Mouse (Mus musculus): ENCODE data around the gene Ciao2b. TPM values are rescaled to one million over a fixed set of nuclear protein-coding genes. Genes with fewer than 3 reads are reported as not detected.
"Not testable (repeated sequence)": the region's sequence is repeated elsewhere in the genome, so short reads cannot be mapped to it uniquely, and the experiment has no call there.

Gene Ciao2b
- 21.4 and 40.5 TPM in 2 replicates for total RNA-seq (2014; fragmentation: Nextera tagmentation)
- total RNA-seq (2017), result 14.8 and 24.8 TPM in 2 replicates

DNA sequence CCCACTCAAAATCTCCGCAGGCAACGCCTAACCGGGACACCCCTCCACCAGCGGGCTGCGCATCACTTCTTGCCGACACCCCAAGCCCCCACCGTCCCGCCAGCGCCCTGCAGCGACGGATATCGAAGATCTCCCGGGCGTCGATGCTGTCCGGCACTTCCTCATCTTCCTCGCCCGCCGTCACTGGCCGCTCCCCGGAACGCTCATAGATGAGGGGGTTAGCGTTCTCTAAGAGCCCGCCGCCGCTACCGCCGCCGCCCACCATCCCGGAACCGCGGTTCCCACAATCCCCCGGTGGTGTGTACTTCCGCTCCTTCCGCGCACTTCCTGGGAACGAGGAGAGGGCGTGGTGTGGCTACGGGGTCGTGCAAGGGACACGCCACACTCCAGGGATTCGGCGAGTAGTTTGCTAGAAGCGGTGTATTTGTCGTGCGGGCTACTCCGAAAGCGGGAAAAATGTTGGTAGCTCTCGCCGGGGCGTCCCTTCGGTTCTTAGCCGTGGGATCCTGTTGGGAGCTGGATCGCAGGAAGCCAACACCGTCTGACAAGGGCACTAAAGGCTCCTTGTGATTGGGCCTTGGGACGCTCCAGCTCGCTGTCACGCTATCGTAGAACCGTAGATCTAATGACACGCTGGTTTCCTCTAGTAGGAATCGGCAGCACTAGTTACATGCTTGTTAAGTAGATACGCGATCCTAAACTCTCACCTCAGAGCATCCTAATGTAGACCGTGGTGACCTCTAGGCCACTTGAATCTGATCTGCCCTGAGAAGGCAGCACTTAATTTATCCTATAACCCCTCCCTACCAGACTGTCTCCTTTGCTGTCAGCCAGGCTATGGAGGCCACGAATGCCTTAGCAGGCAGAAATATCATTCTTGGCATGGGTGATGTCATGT lies at the start of gene Ciao2b:
TSS of gene Ciao2b (minus strand) at position 540 of the 898 bp plus-strand sequence.
- peak; percentile 95 for ATAC-seq (replicated peaks; ENCODE audit: poor library complexity, severe bottlenecking)

DNA sequence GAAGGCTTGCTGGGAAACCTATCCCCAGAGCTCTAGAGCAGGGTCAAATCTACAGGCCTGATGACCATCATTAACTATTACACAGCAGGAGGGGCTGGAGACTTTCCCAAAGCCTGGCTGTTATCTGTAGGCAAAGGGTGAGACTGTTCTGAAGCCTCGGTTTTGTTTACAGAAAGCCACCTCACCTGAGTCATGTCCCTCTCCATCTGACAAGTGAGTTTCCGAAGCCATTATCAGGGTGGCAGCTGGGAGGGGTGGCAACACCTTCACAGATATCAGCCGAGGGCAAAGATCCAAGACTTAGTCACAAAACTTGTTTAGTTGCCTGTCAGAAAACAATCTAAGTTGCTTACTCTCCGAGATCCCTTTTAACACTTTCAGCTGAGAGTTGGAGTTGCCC lies 46.7 kb upstream of the Ciao2b start:
- ATAC-seq (replicated peaks; ENCODE audit: poor library complexity, severe bottlenecking), result no peak

DNA sequence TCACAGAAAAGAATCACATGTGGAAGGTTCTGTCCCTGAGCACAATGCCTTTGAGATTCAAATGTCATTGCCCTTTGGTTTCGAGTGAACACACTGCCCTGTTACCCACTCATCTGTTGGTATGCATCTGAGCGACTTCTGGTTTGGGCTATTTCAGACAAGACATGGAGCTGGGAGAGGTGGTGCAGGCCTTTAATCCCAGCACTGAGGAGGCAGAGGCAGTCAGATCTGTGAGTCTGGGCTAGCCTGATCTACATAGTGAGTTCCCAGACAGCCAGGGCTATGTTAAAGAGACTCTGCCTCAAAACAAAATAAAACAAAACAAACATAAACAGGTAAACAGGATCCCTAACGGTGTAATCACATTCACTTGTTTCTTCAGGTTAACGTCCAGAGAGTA lies 13.8 kb upstream of the Ciao2b start:
- no peak for ATAC-seq (replicated peaks; ENCODE audit: poor library complexity, severe bottlenecking)

DNA sequence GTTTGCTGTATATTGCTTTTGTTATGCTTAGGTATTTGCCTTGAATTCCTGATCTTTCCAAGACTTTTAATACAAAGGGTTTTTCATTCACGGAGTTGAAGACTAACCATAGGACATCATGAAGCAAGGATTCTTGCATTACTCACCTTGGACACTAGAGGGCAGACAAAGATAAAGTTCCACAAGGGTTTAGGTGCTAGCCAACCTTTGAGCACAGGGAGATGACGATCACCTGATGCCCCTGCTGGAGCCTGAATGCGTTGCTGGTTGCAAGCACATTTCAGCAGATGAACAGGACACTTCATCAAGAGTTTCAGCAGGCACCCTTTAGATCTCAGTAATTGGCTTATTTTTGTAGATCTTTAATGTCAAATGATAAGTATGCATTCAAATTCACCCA lies 13.2 kb upstream of the Ciao2b start:
- peak; percentile 100 for ATAC-seq (replicated peaks; ENCODE audit: poor library complexity, severe bottlenecking)

DNA sequence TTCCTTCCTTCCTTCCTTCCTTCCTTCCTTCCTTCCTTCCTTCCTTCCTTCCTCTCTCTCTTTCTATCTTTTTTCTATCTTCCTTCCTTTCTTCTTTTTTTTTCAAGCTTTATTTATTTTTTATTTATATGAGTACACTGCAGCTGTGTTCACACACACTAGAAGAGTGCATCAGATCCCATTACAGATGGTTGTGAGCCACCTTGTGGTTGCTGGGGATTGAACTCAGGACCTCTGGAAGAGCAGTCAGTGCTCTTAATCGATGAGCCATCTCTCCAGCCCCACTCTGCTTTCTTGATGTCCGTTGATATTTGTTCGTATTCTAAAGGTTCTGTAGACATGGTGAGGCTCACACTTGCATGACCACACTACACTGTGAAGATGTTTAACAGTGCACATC lies 2.4 kb upstream of the Ciao2b start:
- not testable (repeated sequence) for ATAC-seq (replicated peaks; ENCODE audit: poor library complexity, severe bottlenecking)

DNA sequence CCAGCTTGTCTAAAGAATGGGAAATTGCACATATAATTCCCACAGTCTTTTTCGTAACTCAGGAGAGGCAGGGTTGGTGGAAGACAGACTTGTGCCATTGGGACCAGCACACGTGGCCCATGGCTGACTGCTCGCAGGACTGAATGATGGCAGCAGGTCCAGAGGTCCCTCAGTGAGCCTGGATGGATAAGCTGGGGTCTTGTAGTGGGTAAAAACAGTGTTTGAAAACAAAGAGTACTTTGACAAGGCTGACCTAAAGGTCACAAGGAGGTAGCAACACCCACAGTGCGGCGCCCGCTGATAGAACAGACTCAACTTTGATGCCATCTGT lies 524 bp upstream of the Ciao2b start:
- ATAC-seq (replicated peaks; ENCODE audit: poor library complexity, severe bottlenecking), result no peak

DNA sequence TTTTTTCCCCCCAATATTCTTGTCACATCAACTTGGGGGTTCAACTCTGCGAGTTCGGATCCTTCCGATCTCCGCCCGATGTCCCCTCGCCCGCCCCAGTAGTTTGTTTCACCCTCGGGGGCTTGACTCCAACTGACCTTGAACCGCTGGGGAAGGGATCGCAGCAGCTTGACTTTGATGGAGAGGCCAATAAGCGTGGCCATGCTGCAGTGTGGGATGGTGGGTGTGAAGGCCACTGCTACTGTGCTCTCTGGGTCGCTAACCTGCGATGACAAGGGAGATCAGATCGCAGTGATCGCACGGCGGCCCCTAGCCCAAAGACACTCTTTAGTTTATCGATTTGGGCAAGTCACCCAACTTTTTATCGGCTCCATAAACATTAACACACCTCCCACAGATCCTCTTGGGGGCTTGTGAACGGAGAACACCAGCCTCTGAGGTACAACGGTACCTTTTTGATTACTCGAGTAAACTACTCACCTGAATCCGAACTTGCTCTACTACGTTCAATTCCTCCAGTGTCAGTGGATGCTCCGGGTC lies 864 bp downstream of the Ciao2b start:
- no peak for ATAC-seq (replicated peaks; ENCODE audit: poor library complexity, severe bottlenecking)

DNA sequence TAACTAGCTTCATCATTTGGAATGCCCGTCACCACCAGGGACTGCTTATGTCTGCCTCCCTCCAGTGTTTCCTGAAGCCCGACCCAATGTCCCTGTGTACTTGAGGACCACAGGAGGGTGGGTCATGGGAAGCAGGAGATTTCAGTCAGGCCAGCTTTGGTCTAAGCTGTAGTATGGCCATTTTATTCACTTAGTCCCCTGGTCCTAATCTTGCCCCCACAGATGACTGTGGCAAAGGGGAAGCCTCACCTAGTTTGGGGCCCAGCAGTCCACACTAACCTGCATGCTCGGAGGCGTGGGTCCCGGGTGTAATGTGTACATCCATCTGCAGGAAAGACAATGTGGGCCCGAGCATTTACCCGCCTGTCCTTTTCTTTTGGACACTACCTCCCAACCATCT lies 1.5 kb downstream of the Ciao2b start:
- ATAC-seq (replicated peaks; ENCODE audit: poor library complexity, severe bottlenecking), result no peak

DNA sequence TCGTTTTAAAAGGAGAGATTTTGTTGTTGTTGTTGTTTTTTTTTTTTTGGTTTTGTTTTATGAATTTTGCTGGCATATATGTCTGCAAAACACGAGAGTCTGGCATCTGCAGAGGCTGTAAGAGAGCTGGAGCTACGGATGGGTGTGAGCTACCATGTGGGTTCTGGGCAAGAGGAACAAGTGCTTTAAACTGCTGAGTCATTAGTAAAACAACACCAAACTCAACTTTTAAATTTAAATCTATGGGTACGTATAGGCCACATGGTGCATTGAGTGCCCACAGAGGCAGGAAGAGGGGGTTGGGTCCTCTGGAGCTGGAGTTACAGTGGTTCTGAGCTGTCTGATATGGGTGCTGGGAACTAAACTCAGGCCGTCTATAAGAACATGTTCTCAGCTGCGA lies 3.8 kb downstream of the Ciao2b start:
- no peak for ATAC-seq (replicated peaks; ENCODE audit: poor library complexity, severe bottlenecking)

DNA sequence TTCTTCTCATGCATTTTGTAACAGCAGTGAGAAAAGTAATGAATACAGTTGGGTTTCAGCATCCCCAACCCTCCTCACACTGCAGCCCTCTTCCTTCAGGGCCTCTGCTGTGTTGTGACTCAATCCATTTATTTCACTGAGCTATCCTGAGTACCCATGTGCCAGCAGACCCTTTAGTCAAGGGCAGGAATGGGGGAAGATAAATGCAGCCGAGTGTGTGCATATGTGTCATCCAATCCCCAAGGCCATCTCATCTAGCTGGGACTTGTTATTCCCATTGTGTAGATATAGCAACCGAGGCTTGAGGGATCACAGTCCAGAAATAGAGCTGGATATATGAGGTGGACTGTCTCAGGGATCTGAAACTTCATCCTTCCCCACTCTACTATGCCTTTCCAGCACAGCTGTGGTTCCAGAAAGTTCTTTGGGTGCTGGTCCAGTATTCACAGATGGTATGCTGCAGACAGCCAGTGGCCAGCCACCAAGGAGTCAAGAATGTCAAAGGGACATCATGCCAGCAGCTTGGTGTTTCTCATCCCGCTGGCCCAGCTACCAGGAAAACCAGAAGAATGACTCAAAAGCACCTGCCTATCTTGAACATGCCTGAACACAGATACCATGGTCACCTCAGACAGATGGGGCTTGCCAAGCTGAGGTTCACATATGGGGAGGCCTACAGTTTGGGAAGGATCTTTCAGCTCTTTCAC lies 6.6 kb downstream of the Ciao2b start:
- ATAC-seq (replicated peaks; ENCODE audit: poor library complexity, severe bottlenecking), result no peak

DNA sequence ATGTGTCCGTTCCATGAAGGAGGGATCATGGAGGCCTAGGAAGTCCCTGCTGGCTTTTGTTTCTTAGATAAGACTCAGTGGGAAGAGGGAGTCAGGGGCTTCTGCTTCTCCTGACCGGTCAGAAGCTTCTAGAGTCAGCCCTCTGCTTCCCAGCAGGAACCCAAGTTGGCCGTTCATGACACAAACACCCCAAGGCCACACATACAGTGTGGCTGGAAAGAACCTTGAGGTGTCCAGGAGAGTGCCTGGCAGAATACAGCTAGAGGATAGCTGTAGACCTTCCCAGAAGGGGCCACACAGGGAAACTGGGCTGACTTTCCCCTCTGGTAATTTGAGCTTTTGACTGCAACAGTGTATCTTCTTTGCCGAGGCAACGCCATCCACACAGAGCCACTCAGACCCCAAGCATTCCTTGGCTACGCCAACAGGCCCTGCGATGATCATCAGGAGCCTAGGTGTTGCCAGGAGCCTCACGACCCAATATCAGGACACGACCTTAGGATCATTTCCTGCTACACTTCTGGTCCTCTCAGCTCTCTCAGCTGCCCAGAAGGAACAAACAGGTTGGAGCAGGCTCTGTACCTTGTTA lies 8.5 kb downstream of the Ciao2b start:
- no peak for ATAC-seq (replicated peaks; ENCODE audit: poor library complexity, severe bottlenecking)

DNA sequence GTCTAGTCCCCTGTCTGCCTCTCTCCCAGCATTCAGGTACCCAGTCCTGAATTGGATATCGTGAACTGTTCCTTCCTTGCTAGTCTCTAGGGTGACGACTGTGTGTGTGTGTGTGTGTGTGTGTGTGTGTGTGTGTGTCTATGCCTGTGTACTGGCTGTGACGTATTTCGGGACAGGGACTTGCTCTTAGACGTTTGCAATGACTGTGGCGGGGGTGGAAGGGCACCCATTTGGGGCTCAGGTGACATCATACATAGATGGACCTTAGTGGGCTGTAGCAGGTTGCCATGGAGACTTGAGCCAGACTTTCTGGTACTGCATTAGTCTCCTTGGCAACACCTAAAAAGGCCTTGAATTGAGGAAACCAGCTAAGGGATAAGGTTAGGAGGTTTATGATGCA lies 9.3 kb downstream of the Ciao2b start:
- ATAC-seq (replicated peaks; ENCODE audit: poor library complexity, severe bottlenecking), result no peak

DNA sequence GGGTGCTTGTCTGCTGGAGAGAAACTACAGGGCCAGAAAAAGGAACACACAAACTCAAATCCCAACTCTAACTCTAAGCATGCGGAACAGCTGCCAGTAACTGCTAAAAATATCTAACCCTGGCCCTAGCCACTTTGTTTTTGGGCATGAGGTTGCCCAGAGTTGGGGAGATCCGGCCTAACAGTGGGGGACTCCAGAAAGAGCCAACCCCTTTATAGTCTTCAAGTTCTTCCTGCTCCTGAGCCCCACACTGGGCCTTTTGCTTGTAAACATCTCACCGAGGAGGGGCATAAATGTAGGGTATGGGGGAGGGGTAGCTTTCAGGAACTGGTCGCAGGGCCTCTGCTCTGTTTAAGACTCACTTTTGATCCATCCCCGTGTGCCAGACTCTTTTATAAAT lies 9.8 kb downstream of the Ciao2b start:
- 0 out of 2 replicates have a peak, but pooled peaks have one; percentile 6 for ATAC-seq (replicated peaks; ENCODE audit: poor library complexity, severe bottlenecking)

DNA sequence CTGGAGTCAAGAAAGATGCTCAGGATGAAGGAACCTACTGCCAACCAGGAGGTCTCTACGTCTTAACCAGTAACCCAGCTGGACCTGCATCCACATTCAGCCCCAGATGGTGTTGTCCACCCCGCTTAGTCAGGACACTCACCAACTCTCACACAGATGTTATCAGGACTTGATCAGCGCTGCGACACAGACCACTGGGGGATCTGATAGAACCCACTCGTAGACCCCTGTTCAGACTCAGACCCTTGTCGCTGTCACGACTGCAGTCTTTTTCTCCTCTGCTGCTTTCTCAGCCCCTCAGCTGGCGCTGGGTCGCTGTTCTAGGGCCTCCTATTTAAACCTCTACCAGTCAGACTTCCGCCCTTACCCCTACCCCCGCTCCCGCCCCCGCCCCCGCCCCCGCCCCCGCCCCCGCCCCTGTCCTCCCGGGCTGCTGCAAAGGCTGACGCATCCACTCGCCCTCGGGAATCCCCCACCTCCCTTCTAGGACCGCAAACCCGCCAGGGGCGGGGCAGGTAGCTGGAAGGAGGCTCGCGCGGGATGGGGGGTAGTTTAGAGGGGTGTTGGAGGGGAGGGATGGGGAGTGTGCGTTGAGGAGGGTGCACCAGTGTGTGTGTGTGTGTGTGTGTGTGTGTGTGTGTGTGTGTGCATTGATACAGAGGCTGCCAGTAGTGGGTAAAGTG lies 10.6 kb downstream of the Ciao2b start, which contains the start of gene Rrad:
TSS of gene Rrad (minus strand) at position 347 of the 683 bp plus-strand sequence.
- peak; percentile 79 for ATAC-seq (replicated peaks; ENCODE audit: poor library complexity, severe bottlenecking)

DNA sequence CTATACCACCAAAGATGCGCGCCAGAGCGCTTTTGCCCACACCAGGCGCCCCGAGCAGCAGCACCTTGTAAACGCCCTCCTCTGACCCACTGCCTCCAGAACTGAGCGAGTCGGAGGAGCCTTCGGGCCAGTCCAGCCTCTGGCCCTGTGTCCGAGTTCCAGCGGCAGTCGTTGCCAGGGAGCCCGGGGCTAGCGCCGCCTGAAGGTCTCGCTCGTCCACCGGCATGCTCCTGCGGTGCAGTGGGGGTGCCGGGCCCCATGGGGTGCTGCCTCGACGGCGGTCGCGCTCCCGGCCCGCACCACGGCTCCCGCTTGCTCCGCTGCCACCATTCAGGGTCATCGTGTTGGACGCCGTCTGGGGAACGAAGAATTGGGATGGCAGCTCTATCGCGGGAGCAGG lies 11.2 kb downstream of the Ciao2b start:
- ATAC-seq (replicated peaks; ENCODE audit: poor library complexity, severe bottlenecking), result peak; percentile 55

DNA sequence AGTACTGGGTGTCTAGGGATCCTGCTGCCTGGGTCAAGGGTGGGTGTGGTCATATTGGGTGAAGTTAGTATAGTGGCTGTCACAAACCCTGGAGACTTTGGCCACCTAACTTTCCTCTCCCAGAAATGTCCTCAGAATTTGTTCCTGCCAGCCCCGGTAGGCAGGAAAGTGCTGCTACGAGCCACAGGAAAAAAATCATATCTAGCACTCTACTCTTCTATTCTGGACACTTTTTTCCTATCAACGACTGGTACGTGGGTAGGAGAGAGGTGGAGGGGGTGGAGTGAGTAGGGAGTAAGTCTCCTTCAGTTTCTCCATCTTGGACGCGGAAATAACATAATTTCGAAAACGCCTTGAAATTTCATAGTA lies 11.7 kb downstream of the Ciao2b start:
- no peak for ATAC-seq (replicated peaks; ENCODE audit: poor library complexity, severe bottlenecking)

DNA sequence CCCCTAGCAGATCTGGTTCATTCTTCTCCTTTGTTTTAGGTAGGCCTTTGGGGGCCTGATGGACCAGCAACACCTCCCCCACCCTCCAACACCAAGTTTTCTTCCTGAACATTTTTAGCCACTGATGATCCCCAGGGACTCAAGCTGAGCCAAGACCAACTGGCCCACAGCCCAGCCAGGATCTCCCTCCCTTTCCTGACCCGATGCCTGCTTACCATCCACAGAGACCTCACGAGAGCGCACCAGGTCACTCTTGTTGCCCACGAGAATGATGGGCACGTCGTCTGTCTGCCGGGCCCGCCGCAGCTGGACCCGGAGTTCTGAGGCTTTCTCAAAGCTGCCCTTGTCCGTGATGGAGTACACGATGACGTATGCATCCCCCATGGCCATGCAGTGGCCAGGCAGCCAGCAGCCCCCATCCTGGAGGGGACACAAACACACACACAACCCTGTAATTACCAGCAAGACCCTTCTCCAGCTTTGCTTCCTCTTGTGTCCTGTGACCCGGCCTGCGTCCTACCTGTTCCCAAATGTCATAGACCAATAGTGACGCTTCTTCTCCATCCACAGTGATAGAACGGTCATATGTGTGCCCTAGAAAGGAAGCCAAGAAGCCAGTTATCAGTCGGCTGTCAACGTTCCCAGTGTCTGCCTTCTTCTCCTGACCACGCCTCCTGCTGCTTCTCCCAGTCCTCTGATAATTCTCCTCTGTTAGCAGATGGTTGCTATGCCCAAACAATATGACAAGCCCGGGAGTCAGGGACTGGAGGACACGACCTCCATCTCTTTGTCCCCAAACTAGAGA lies 12.3 kb downstream of the Ciao2b start:
- ATAC-seq (replicated peaks; ENCODE audit: poor library complexity, severe bottlenecking), result no peak

DNA sequence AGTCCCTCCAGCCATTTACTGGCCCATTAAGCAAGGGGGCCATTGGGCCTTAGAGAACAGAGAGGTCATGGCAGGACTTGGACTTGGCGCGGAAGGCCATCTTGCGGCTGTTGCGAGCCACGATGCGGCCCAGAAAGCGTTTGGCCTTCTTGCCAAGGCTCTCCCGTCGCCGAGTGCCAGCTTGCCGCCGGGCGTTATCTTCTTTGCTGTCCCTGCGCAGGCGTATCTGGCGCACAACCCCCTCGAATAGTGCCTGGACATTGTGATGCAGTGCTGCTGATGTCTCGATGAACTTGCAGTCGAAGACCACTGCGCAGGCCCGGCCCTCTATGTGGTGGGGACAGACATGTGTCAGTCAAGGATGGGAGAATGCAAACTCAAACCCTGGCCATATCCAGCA lies 13.4 kb downstream of the Ciao2b start:
- no peak for ATAC-seq (replicated peaks; ENCODE audit: poor library complexity, severe bottlenecking)

DNA sequence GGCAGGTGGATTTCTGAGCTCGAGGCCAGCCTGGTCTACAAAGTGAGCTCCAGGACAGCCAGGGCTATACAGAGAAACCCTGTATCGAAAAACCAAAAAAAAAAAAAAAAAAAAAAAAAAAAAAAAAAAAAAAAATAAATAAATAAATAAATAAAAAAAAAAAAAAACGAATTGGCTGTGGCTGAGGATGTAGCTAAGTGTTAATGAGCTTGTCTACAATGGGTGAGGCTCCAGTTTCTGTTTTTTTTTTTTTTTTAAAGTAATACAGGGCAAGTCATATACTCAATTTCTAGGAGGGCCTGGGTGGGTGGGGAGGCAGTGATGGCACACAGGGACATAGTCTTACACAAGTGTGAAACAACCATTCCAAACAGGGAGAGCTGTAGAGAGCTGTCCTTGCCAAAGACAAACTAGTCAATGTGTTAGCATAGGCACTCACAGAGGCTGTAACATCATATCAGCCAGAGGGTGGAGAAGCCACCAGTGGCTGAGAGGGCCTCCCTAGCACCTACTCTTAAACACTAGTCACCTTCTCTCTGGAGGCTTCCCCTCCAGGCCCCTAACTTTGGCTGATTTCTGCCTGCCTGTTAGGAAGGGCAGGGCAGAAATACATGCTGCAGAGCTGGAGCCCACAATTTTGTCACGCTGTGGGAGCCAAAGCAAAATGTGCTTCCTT lies 14.6 kb downstream of the Ciao2b start:
- ATAC-seq (replicated peaks; ENCODE audit: poor library complexity, severe bottlenecking), result no peak
